Mouse (Mus musculus): ENCODE results near the gene 2410002F23Rik. TPM values are rescaled to one million over a fixed set of nuclear protein-coding genes. Genes with fewer than 3 reads are reported as not detected.
A peak's percentile ranks its signal among the peaks of the same experiment; 100 is the strongest.
"Not testable (repeated sequence)": the region's sequence is repeated elsewhere in the genome, so short reads cannot be mapped to it uniquely, and the experiment has no call there.

Gene 2410002F23Rik
- total RNA-seq (2021) = 10 to 100 TPM; 14.2 to 16.2 TPM
- long read RNA-seq, experiment 1, partial matches to known transcripts = 1 of 8 reads
- long read RNA-seq, experiment 1, other reads (novel, unspliced or antisense) = 2 of 8 reads
- long read RNA-seq, experiment 2, partial matches to known transcripts = 0 of 12 reads
- long read RNA-seq, experiment 2, other reads (novel, unspliced or antisense) = 3 of 12 reads

DNA sequence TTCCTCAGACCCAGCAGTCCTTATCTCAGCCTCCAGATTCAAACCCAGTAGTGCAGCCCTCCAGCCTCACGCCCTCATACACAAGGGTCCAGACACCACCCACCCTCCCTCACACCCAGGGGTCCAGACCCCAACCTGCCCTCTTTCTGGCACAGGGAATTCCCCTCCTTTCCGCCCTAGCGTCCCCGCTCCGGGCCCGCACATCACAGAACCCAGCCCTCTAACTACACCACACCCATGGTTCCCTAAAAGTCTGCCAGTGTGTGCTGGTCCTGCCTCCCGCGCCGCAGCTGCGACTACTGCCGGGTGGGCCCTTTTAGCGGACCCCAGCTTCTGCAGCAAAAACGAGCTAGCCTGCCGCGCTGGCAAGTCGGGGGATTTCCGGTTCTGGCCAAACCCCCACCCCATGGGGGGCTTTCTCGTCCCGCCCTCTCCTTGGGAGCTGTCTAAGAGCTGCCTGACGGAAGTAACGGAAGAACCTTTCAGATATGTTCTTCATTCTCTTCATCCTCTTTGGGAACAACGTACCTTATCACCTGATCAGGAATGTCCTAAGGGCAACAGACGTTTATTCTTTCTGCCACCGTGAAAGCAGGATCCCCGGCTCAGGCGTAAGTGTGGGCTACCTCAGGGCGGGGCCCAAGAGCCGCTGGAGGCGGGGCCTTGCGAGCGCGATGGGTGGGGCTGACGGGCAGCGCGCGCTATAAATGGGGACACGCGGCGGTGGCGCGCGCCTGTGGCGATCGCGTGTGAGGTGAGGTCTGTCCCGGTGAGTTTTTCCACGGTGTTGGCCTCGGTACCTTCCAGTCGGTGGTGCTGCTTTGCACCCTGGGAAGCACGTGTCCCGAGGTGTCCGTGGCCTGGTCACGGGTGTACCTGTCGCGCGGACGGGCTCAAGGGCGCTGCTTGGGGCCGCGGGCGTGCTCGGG, at the start of gene 2410002F23Rik, which contains the start of gene 1700028J19Rik:
TSS of gene 2410002F23Rik (plus strand) at position 668 of the 929 bp plus-strand sequence.
TSS of gene 1700028J19Rik (minus strand) at position 641 of the 929 bp plus-strand sequence.
- intact Hi-C loops (cut with DNase I; ENCODE audit: low total_unique reads) = no loop called here
- DNase-seq = peak; percentile 90

DNA sequence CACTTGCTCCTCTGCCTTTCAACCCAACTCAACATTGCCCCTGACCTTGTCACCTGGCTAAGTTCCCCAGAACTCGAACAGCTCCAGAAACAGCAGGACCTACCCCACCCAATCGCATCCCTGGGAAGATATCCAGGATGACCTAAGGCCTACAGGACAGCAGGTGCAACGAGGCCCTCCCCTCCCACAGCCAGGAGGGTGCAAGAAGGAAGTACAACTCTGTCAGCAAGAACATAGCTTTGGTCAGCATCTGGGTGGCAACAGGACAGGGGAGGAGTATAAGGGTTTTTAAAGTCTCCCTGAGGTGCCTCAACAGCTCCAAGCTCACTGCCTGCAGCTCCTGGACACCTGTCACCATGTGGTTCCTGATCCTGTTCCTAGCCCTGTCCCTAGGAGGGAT, 48.6 kb upstream of the 2410002F23Rik start, which contains the start of gene Klk1b3:
TSS of gene Klk1b3 (plus strand) at position 301 of the 400 bp plus-strand sequence.
- intact Hi-C loops (cut with DNase I; ENCODE audit: low total_unique reads) = no loop called here
- no peak for DNase-seq

DNA sequence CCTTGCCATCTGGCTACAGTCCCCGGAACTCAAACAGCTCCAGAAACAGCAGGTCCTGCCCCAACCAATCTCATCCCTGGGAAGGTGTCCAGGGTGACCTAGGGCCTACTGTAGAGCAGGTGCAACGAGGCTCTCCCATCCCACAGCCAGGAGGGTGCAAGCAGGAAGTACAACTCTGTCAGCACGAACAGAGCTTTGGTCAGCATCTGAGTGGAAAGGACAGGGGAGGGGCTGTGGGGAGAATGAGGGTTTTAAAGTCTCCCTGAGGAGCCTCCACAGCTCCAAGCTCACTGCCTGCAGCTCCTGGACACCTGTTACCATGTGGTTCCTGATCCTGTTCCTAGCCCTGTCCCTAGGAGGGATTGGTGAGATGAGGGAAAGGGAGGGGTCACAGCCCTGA, 39.4 kb upstream of the 2410002F23Rik start, which contains the start of gene Klk1b4:
TSS of gene Klk1b4 (plus strand) at position 301 of the 400 bp plus-strand sequence.
- intact Hi-C loops (cut with DNase I; ENCODE audit: low total_unique reads); DNase-seq: not testable (repeated sequence)

DNA sequence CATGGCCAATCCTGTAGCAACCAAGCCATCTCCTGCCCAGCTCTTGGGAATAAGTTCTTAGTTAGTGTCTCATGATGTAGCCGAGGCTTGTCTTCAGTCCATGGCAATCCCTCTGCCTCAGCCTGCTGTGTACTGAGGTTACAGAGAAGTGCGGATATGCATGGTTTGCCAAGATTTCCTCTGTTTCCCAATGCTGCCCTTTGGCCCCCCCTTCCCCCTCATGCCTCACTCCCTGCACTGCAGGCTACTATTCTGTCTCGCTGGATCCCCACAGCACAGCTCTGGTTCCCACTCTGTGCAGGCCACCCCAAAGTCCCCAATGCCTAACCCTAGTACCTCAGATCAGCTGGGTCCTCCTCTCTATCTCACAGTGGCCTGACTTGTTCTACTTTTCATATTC, 38.2 kb upstream of the 2410002F23Rik start:
- no peak for DNase-seq
- intact Hi-C loops (cut with DNase I; ENCODE audit: low total_unique reads) = no loop called here

DNA sequence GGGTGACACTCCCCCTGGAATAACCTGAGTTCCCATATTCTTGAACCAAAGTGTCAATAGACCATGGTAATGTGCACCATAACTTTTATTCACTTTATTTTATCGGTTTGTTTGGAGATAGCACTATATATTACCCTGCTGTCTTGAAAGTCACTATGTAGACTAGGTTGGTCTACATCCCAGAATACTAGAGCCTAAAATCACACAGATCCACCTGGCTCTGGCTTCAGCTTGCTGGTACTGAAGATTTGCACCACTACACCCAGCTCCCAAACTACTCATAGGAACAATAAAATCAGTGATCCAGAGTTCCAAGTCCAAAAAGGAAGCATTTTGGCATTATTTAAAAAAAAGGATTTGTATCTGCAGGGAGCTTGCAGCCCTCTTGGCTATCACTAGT, 30.9 kb upstream of the 2410002F23Rik start, which contains the start of gene Klk1b5:
TSS of gene Klk1b5 (plus strand) at position 301 of the 400 bp plus-strand sequence.
- no peak for DNase-seq
- intact Hi-C loops (cut with DNase I; ENCODE audit: low total_unique reads) = no loop called here

DNA sequence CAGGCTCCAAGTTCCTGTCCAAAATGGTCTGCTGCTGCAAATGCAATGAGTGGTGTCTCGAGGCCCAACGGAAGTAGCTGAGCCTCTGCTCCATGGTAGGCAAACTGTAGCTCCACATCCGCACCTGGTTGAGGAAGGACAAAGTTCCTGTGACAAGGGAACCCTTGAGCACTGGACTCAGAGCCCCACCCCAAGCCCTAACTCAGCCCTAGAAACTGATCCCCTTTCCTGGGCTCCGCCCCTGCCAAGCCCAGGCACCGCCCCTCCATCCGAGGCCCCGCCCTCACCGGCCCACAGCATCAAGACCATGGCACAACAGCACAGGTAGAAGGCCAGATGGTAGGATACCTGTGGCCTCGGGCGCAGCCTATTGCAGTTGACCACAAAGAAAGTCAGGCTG, 24.9 kb upstream of the 2410002F23Rik start:
- DNase-seq; intact Hi-C loops (cut with DNase I; ENCODE audit: low total_unique reads): not testable (repeated sequence)

DNA sequence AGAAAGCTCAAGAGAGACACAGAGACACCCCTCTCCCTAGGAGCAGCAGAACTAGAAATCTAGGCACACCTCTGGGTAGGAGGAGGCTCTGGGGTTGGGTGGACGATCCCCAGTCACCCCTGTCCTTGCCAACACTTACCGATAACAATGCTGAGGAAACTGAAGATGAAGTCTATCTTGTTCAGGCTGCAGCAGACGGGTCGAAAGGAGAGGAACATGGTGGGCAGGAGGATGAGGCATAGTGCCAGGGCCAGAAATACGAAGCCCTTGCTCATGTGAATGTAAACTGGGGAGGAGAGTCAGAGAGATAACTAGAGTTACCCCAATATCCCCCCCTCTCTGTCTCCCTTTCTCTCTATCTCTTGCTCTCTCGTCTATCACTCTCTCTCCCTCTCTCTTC, 24.2 kb upstream of the 2410002F23Rik start:
- DNase-seq; intact Hi-C loops (cut with DNase I; ENCODE audit: low total_unique reads): not testable (repeated sequence)

DNA sequence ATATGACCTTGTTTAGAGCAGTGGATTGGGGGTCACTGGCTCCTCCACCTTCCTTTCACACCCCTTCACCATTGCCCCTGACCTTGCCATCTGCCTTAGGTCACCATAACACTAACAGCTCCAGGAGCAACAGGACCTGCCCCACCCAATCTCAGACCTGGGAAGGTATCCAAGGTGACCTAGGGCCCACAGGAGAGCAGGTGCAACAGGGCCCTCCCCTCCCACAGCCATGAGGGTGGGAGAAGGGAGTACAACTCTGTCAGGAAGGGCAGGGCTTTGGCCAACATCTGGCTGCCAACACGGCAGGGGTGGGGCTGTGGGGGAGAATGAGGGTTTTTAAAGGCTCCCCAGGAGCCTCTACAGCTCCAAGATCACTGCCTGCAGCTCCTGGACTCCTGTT, 21.4 kb upstream of the 2410002F23Rik start, which contains the start of gene Klk1:
TSS of gene Klk1 (plus strand) at position 285 of the 400 bp plus-strand sequence.
- intact Hi-C loops (cut with DNase I; ENCODE audit: low total_unique reads) = no loop called here
- DNase-seq = no peak

DNA sequence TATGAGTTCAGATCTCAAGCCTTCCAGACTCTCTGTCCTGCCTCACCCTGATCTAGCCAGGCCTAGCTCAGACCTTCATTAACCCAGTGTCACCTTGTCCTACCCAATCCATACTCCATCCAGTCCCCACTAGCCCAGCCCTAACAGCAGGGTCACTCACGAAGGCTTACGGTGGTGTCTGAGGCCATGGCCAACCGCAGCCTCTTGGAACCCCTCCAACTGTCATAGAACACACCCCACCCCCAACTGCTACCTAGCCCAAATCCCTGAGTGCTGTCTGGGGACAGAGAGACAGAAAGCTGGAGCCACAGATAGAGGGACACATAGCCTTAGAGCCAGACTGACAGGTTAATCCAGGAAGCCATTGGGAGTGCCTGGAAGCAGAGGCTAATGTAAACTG, 10.6 kb upstream of the 2410002F23Rik start, which contains the start of gene Gm36864:
TSS of gene Gm36864 (plus strand) at position 269 of the 400 bp plus-strand sequence.
- no peak for DNase-seq
- intact Hi-C loops (cut with DNase I; ENCODE audit: low total_unique reads) = no loop called here

DNA sequence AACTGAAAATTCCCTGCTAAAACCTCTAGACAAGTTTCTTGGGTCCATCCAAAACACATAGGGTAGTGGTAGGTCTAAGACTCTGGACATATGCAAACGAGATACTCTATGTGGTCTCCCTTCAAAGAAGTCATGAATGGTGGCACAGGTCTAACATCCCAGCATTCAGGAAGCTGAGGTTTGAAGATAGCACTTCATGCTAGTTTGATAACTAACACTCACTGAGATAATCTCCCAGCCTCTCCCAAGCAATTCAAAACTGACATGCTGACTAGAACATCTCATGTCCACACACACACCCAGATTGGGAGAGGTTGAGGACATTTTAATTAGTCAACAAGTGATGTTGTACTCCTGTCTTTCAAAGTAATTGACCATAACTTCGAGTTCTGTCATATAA, 6.6 kb upstream of the 2410002F23Rik start:
- intact Hi-C loops (cut with DNase I; ENCODE audit: low total_unique reads) = no loop called here
- no peak for DNase-seq

DNA sequence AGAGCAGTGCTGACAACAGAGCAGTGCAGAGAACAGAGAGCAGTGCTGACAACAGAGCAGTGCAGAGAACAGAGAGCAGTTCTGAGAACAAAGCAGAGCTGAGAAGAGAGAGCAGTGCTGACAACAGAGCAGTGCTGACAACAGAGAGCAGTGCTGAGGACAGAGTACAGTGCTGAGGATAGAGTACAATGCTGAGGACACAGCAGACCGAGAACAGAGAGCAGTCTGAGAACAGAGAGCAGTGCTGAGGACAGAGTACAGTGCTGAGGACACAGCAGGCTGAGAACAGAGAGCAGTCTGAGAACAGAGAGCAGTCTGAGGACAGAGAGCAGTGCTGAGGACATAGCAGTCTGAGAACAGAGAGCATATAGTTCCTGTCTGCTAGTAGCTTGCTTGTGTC, 5.8 kb upstream of the 2410002F23Rik start:
- intact Hi-C loops (cut with DNase I; ENCODE audit: low total_unique reads) = no loop called here
- DNase-seq = no peak

DNA sequence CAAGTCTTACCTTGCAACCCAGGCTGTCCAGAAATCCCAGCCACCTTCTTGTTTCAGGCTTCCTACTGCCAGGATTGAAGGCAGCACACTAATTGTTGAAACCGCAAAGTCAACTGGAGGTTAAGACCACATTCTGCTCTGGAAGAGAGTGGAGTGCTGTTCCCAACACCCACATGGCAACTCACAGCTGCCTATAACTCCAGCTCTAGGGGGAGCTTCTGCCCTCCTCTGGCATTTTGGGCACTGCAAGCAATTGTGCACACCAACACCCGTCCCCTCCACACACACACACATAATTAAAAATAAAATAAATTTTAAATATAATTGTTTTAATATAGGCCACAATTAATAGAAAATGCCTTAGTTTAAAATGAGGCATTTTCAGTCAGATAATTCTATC, 5.4 kb upstream of the 2410002F23Rik start:
- no peak for DNase-seq
- intact Hi-C loops (cut with DNase I; ENCODE audit: low total_unique reads) = no loop called here

DNA sequence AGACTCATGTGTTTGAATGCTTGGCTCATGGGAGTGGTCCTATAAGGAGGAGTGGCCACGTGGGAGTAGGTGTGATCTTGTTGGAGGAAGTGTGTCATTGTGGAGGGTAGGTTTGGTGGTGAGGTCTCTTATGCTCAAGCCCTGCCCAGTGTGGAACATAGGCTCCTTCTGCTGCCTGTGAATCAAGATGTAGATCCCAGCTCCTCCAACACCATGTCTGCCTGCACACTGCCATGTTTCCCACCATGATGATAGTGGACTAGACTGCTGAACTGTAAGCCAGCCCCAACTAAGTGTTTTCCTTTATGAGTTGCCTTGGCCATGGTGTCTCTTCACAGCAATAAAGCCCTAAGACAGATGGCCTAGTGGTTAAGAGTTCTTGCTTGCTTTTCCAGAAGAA, 2.4 kb upstream of the 2410002F23Rik start:
- intact Hi-C loops (cut with DNase I; ENCODE audit: low total_unique reads) = no loop called here

DNA sequence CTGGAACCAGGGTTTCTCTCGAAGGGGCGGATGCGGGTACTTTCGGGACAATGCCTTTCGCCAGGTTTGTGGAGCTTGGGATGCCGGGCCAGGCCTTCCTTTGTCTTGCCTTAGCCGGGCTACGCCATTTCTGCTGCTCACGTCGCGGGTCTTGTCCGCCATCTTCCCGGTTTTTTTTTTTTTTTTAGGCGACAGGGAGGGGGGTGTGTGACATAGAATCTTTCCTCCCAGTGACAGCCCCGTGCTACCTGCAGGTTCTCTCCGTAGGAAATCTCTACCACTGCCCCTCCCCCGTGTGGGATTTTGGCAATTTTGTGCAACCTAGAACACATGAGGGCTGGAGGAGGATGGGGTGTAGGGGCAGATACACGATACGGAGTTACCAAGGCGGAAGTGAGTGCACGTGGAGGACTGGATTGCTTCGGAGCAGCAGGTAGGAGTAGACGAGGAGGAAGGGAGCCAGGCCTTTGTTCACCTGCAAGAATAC, 505 bp downstream of the 2410002F23Rik start:
- no peak for DNase-seq
- intact Hi-C loops (cut with DNase I; ENCODE audit: low total_unique reads) = no loop called here

More for the DNA sequence above, 2.4 kb upstream of the 2410002F23Rik start:
- DNase-seq = no peak

DNA sequence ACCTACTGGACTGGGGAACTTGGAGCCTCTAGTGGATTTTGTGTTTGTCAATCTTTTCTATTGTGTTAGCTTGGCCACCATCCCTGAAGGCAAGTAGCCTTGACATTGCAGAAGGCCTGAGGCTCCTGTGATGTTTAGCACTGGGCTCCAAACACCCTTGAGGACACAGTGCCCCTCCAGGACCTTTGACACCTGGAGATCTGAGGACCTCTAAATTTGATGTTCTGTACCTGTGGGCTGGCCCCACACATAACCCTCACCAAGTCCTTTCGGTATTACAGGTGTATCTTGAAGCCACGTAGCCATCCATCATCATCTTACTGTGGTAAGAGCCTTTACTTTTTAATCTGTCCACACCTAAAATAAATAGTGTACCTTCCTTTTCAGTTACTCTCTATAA, 1.4 kb downstream of the 2410002F23Rik start:
- no peak for DNase-seq
- intact Hi-C loops (cut with DNase I; ENCODE audit: low total_unique reads) = no loop called here

DNA sequence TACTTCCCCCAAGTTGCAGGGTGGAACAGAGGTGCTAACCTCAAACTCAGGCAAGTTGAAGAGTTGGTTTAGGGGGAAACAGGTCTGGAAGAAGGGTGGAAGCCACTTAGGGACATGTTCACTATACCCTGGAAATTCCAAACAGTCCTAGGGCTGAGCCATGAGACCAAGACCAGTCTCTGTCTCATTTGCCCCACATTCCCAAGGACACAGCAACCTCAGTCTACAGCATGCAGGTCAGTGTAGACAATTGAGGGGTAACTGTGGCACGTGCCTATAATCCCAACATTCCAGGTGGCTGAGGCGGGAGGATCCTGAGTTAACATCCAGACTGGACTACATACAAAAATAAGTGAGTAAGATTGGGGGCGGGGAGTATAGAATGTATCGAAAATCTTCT, 2.7 kb downstream of the 2410002F23Rik start:
- no peak for DNase-seq
- intact Hi-C loops (cut with DNase I; ENCODE audit: low total_unique reads) = no loop called here

DNA sequence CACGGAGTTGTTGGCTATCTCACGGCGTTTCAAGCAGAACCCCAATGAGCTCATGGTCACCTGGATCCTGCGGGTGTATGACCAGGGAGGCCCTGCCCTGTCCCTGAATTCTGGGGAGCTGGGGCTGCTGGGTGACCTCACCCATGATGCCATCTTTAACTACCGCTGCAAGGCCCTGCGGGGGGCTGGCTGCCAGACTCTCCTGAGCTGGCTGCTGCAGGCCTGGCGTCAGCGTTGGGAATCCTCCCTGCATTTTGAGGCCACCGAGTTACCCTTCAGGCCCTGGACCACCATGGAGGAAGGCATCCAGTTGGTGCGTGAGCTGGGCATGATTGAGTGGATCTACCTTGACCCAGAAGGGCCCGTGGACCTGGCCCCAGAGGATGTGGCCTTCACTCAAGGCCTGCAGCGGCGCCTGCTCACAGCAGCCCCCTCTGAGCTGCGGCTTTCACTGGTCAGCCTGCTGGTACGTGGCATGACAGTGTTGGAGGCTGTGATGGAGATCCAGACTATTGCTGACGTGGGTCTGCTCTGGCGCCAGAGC, 4.3 kb downstream of the 2410002F23Rik start:
- intact Hi-C loops (cut with DNase I; ENCODE audit: low total_unique reads); DNase-seq: not testable (repeated sequence)

DNA sequence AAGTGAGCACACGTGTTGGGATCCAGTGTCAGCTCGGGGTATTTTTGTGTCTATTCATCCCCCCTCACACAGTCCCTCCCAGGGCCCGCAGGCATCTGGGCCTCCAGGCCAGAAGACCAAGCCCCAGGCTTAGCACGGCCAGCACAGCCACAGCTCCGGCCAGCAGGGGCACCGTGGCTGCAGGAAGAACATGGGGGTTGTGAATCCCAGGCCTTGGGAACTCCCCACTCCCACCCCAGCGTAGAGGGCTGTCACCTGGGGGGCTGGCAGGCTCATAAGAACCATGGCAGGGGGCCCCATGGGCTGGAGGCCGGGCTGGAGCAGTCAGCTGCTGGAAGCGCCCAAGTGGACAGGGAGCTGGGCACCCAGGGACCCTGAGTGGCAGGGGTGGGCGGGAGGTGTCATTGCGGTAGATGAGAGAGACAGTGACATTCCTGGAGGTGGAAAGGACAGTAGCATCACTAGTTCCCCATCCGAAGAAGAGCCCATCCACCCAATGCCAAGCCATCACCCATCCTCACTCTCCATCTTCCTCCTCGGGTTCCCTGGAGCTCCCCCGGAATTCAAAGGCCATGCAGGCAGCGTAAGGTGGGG, 6.6 kb downstream of the 2410002F23Rik start:
- DNase-seq = no peak
- intact Hi-C loops (cut with DNase I; ENCODE audit: low total_unique reads) = no loop called here

DNA sequence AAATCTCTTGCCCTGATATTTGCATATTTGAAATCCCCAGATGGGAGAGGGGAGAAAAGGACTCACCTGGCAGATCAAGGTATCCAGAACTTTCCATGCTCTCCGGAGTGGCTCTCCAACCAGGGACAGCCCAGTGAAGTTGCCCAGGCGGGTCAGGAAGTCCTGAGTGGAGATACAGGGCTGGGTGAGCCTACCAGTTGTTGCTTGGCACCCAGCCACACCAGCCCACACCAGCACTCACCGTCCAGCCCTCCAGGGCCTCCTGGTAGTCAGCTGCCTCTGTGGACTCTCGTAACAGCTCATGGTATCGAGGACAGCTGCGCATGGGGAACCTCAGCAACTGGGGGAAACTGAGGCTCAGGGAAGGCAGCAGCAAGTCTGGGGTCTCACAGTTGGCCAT, 8.4 kb downstream of the 2410002F23Rik start:
- intact Hi-C loops (cut with DNase I; ENCODE audit: low total_unique reads) = no loop called here
- DNase-seq = no peak

Measured in gastrocnemius, postnatal 14 days (tissue).